Mouse (Mus musculus): ENCODE measurements around the gene Edc4. TPM values are rescaled to one million over a fixed set of nuclear protein-coding genes. Genes with fewer than 3 reads are reported as not detected.

Edc4 gene
- total RNA-seq, 2 experiments from 2014 or later: 17.6 to 20.1 TPM

DNA sequence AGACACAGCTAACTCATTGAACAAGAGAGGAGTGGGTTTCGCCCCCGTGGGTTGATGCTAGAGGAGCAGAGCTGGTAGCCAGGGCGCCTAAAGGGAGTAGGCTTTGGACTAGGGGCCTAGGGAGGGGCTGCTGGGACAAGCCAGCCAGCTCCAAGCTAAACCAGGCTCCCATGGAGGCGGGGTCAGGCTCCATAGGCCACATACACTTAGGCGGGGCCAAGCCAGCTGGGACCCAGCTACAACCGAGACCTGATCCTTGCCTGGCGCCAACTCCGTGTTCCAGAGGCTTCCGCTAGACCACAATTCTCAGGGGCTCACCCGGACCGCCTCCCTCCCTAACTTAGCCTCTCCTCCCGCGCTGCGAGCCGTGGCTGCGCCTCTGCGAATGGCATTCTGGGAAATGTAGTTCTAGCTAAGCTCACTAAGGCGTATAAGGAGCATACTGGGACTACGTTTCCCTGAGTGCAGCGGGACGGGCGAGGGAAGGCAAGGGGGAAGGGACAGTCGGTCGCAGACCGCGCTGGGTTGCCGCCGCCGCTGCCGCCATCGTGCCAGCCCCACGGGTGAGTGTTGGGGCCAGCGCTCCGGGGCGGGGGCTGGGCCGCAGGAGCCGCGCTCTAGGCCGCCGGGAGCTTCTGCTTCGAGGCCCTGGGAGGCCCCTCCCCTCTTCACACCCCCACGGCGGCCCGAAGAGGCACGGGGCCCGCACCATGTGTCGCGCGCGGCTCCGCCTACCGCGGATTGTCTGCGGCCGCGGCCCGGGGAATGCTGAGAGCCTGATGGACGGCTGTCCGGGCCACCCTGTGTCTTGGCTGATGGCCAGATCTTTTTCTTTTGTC lies 20.3 kb upstream of the Edc4 start, which contains the start of gene Nutf2:
Nutf2 (plus strand) TSS at position 438 of the 839 bp plus-strand sequence.
- DNase-seq: peak; percentile 87 to 94
- intact Hi-C loops (cut with DNase I): loop anchor here (2.0 kb wide), 1 partner anchor 34 kb away; the partner anchor contains the start of genes Ranbp10 and Tsnaxip1

DNA sequence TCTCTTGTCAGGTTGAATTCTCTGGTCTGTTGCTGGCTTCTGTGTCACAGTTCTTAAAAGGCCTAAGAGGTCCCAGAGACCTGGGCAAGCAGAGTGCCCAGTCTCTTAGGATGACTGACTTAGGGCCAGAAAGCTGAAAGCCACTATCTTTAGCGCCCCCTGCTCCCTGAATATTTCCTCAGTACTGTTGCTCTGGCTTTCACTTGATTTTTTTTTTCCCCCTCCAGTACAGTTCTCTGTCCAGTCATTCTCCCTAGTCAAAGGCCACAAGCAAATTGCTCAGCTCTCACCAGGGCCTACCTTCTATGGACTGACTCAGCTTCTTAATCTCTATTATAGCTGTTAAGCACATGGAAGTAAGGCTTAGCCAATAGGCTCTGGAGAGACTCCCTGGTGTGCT lies 18.7 kb upstream of the Edc4 start:
- no peak for DNase-seq
- intact Hi-C loops (cut with DNase I): loop anchor here (2.0 kb wide), 1 partner anchor 35 kb away; the partner anchor contains the start of genes Ranbp10 and Tsnaxip1

DNA sequence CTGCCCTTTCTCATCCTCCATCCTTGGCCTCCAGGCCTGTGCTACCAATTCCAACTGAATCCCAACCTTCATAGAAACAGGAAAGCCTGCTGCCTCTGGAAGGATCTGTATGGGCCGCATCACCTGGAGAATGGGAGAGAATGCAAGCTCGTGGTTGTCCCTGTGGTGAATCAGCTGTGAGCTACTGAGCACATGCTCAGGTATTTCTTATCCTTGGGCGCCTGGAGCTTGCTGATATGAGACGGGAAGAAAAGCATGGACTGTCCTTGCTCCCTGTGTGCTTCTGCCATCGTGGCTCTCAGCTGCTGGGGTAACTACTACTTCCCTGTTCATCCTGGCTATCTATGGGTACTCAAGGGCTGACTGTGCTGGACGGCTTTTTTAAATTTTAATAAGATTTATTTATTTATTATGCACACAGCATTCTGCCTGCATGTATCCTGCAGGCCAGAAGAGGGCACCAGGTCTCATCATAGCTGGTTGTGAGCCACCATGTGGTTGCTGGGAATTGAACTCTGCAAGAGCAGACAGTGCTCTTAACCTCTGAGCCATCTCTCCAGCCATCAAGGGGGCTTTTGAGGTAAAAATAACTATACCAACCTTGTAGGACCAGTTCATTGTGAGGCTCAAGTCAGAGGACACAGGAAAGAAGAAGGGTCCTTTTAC lies 14.2 kb upstream of the Edc4 start:
- DNase-seq: no peak
- intact Hi-C loops (cut with DNase I): no loop called here

- DNase-seq: no peak
- intact Hi-C loops (cut with DNase I): no loop called here
Measured at GRCm38 (mm10) chr8:105874301-105874700, 6.4 kb upstream of the Edc4 start.

DNA sequence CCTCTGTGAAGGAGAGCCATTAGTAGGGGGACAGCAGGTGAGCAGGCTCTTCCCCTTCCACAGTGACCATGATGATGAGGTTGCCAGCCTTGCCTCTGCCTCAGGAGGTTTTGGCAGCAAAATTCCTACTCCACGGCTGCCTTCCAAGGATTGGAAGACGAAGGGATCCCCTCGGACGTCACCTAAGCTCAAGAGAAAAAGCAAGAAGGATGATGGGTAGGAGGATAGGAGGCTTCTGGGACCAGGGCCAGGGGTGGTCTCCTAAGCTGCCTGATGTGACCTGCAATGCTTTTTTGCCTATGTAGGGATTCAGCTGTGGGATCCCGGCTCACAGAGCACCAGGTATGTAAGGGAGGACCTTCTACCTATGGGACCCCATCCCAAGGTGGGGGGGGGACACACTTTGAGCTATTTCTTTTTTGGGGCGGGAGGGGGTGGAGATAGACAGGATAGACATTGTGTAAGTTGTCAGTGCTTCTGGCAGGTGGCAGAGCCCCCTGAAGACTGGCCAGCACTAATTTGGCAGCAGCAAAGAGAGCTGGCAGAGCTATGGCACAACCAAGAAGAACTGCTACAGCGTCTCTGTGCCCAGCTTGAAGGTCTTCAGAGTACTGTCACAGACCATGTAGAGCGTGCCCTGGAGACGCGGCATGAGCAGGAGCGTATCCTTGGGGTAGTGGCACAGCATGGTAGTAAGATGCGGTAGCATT lies 9.2 kb downstream of the Edc4 start:
- intact Hi-C loops (cut with DNase I): no loop called here
- no peak for DNase-seq

- DNase-seq: no peak
- intact Hi-C loops (cut with DNase I): no loop called here
Measured at GRCm38 (mm10) chr8:105890870-105891269, 10.2 kb downstream of the Edc4 start.

- intact Hi-C loops (cut with DNase I): no loop called here
- DNase-seq: no peak
Measured at GRCm38 (mm10) chr8:105892432-105892831, 11.8 kb downstream of the Edc4 start.

DNA sequence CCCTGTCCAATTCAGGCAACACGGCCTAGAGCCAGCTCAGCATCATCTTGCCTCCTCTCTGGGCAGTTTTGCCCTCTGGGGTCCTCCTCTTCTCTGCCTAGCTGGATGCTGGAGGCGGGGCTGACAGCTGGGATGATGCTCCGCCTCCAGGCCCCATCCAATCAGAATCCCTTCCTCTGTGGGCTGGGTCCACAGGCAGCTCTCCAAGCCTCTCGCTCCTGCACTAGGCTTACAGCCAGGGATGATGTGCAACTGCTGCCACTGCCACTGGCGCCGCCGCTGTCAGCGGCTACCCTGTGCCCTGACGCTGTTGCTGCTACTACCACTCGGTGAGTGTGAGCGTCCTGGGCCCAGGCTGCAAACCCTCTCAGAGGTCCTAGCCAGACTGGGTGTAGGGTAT lies 12.7 kb downstream of the Edc4 start, which contains the start of gene Nrn1l:
Nrn1l (plus strand) TSS at position 229 of the 400 bp plus-strand sequence.
- intact Hi-C loops (cut with DNase I): no loop called here

GRCm38 (mm10) chr8:105897801-105898480 lies 17.3 kb downstream of the Edc4 start:
- intact Hi-C loops (cut with DNase I): no loop called here
- no peak for DNase-seq

More for the DNA sequence above, 12.7 kb downstream of the Edc4 start, which contains the start of gene Nrn1l:
- DNase-seq: peak; percentile 61 to 68

GRCm38 (mm10) chr8:105900180-105900940 lies 19.7 kb downstream of the Edc4 start, which contains the start of gene Pskh1:
Gene Pskh1 (plus strand): TSS chr8:105900441.
- DNase-seq: peak; percentile 86 to 90
- intact Hi-C loops (cut with DNase I): no loop called here

GRCm38 (mm10) chr8:105900941-105901616 lies 20.4 kb downstream of the Edc4 start:
- intact Hi-C loops (cut with DNase I): no loop called here
- no peak for DNase-seq

DNA sequence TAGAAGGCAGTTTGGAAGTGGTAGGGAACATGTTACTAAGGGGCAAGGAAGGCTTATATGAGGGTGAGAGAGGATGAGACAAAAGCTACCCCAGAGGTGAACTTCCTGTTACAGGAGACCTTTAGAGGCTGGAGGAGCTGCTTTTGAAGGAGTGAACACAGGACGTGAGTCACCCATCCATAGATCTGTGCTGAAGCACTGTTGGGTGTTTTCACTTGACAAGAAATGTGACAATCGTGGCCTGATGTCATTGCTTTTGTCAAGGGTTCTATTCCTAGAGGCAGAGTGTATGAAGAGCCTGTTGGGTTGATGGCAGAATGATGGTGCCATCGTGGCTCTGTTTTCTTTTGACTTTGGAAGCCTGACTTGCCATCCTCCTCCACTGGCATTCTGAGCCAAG lies 38.7 kb downstream of the Edc4 start:
- DNase-seq: no peak
- intact Hi-C loops (cut with DNase I): no loop called here

DNA sequence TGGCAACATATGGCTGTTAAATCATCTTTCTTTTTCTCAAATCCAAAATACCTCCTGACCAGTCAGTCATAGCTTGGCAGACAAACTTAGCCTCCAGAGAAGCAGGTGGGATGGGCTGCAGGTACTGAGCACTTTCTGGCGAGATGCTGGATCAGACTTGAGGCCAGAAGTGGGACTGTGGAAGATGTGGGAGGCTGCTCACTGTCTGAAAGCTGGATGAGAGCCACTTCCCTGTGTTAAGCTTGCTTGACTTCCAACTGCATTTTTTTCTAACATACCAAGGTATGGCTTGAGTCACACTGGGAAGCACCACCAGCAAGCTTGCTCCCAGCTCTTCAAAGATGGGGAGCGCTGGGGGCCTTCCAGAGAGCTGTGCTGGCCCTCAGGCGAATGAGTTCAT lies 44.4 kb downstream of the Edc4 start:
- intact Hi-C loops (cut with DNase I): no loop called here
- no peak for DNase-seq

DNA sequence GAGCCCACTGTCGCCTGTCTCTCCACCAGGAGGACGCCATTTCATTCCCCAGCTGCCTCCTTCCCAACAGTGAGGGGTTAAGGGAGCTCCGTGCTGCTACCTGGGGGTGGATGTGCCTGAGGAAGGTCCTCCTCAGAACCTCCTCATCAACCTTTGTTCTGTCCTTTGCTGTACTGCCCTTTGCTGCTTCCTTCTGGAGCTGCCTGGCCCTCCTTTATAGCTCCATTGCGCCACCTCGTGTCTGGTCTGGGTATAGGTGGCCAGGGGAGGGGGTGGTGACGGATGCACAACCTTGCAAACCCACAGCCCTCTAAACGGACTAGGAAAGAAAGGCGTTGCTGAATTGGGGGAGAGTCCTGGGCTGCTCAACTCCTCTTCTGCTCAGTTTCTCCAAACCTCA lies 49.9 kb downstream of the Edc4 start:
- intact Hi-C loops (cut with DNase I): loop anchor here (1.0 to 5.0 kb wide), 3 partner anchors 78 to 214 kb away; partner anchors contain the start of gene Cenpt

GRCm38 (mm10) chr8:105931271-105931670 lies 50.6 kb downstream of the Edc4 start:
- DNase-seq: no peak
- intact Hi-C loops (cut with DNase I): loop anchor here (2.0 to 5.0 kb wide), 2 partner anchors 79 to 214 kb away; partner anchors contain the start of gene Cenpt

More for the DNA sequence above, 49.9 kb downstream of the Edc4 start:
- DNase-seq: peak; percentile 78 to 79

- no peak for DNase-seq
- intact Hi-C loops (cut with DNase I): loop anchor here (5.0 kb wide), 1 partner anchor 80 kb away; the partner anchor contains the start of gene Cenpt
Measured at GRCm38 (mm10) chr8:105932525-105932924, 51.8 kb downstream of the Edc4 start.

DNA sequence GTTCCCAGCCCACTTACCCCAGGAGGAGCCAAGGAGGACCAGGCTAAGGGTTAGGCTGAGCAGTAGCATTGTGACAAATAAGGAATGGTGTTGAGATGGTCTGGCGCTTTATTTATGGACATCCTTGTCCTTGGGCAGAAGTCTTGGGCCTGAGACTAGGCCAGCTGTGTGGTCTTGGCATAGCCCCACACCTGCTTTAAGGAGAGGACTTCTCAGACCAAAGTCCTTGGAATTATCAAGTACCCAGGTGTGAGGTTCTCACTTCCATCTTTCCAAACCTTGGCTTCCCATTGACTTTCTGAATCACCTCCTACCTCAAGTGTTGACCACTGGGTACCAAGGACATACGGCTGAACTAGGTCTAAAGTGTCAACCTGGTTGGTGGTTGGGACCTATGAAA lies 53.1 kb downstream of the Edc4 start, which contains the start of gene Ctrl:
Ctrl (minus strand) TSS at position 101 of the 400 bp plus-strand sequence.
- no peak for DNase-seq
- intact Hi-C loops (cut with DNase I): loop anchor here (5.0 kb wide), 1 partner anchor 81 kb away; the partner anchor contains the start of gene Cenpt

DNA sequence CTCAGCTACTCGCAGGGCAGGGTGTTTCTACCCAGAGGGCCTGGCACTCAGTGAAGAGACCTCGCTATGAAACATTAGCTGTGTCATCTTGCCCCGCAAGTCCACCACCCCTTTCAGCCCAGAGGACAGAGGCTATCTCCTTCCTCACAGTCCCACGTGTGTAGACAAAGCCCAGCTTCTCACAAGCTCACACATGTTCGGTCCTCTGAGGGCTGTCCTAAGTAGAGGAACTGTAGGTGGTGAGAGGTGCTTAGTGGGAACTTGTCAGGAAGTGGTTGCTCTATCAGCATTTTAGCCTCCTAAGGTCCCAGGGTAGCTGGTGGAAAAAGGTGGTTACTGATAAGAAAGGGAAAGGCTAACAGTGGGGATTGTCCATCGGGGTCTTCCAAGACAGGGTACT lies 54.4 kb downstream of the Edc4 start:
- no peak for DNase-seq
- intact Hi-C loops (cut with DNase I): no loop called here

Data from gastrocnemius, postnatal 36 days (tissue).